Mouse (Mus musculus): ENCODE data around the gene Lrch3. TPM values are rescaled to one million over a fixed set of nuclear protein-coding genes. Genes with fewer than 3 reads are reported as not detected.
A peak's percentile ranks its signal among the peaks of the same experiment; 100 is the strongest.

Gene Lrch3
- polyA plus RNA-seq, 1 experiment: 21.0 TPM

DNA sequence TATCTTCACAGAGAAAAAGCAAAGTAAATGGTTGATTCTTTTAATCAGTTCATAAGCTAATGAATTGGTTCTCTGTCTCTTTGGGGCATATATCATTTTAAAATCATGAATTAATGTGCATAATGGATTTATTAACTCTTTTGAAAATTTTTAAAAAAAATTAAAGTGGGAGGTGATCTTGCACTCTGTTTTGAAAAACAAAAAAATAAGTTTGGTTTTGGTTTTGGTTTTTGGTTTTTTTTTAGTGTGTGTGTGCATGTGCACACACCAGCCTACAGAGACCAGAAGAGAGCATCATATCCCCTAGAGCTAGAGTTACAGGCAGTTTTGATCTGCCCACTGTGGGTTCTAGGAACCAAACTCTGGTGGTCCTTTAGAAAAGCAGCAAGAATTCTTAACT is 35.4 kb downstream of the Lrch3 start:
- no peak overlapping the region for H3K27ac ChIP-seq (ENCODE audit: insufficient read depth, low read depth, low read length)
- H3K4me1 ChIP-seq (ENCODE audit: control insufficient read depth, insufficient read depth, low read length): no peaks in the 10 kb centered on the region
- no peaks in the 10 kb centered on the region for H3K36me3 ChIP-seq (ENCODE audit: control insufficient read depth, insufficient read depth, low read length)
- H3K27me3 ChIP-seq (replicated peaks; ENCODE audit: control insufficient read depth, insufficient read depth, low read length): no peaks in the 10 kb centered on the region
- TF ChIP-seq POLR2A (IDR thresholded peaks at IDR 0.05; ENCODE audit: low read depth, low read length) (no peak), CTCF (conservative IDR thresholded peaks at IDR 0.05; ENCODE audit: insufficient read depth, insufficient read length, low read depth, low read length) (no peak)
- no peak for DNase-seq
- H3K4me3 ChIP-seq (ENCODE audit: insufficient read depth, low read depth, low read length): no peak overlapping the region

GRCm38 (mm10) chr16:32951074-32951473 is 37.2 kb downstream of the Lrch3 start:
- 89% methylated on average over 2 of the region's 2 CpGs for WGBS
- H3K4me1 ChIP-seq (ENCODE audit: control insufficient read depth, insufficient read depth, low read length): no peaks in the 10 kb centered on the region

DNA sequence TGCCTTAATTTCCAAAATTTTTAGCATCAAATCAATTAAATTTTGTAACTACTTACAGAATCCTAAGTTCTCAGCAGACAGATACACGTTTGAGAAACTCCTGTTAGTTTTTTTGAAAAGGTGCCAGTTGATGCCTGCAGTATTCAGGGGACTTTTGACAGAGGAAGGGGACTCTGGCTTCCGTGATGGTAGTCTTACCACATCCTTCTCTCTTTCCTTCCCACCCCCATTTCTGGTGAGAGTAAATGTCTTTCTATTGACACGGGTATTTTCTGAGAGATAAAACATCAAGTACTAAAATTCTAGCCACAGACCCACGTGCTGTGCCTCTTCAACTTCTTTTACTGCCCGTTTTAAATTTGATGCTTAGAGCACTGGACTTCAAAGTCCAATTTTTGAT is 39.9 kb downstream of the Lrch3 start:
- no peak for TF ChIP-seq POLR2A (IDR thresholded peaks at IDR 0.05; ENCODE audit: low read depth, low read length)
- TF ChIP-seq CTCF (conservative IDR thresholded peaks at IDR 0.05; ENCODE audit: insufficient read depth, insufficient read length, low read depth, low read length): no peak
- H3K4me1 ChIP-seq (ENCODE audit: control insufficient read depth, insufficient read depth, low read length): no peaks in the 10 kb centered on the region
- H3K27me3 ChIP-seq (replicated peaks; ENCODE audit: control insufficient read depth, insufficient read depth, low read length): no peaks in the 10 kb centered on the region
- H3K36me3 ChIP-seq (ENCODE audit: control insufficient read depth, insufficient read depth, low read length): no peaks in the 10 kb centered on the region
- no peak overlapping the region for H3K27ac ChIP-seq (ENCODE audit: insufficient read depth, low read depth, low read length)
- 56% methylated on average over 5 of the region's 5 CpGs for WGBS
- H3K4me3 ChIP-seq (ENCODE audit: insufficient read depth, low read depth, low read length): no peak overlapping the region
- no peak for DNase-seq

More at GRCm38 (mm10) chr16:32951074-32951473, 37.2 kb downstream of the Lrch3 start:
- TF ChIP-seq POLR2A (IDR thresholded peaks at IDR 0.05; ENCODE audit: low read depth, low read length) (no peak), CTCF (conservative IDR thresholded peaks at IDR 0.05; ENCODE audit: insufficient read depth, insufficient read length, low read depth, low read length) (peak; percentile 40)
- Histone ChIP-seq H3K4me3 (ENCODE audit: insufficient read depth, low read depth, low read length) (no peak overlapping the region), H3K36me3 (ENCODE audit: control insufficient read depth, insufficient read depth, low read length) (no peaks in the 10 kb centered on the region), H3K27ac (ENCODE audit: insufficient read depth, low read depth, low read length) (no peak overlapping the region), H3K27me3 (replicated peaks; ENCODE audit: control insufficient read depth, insufficient read depth, low read length) (no peaks in the 10 kb centered on the region)
- no peak for DNase-seq

- Histone ChIP-seq H3K4me3 (ENCODE audit: insufficient read depth, low read depth, low read length) (no peak overlapping the region), H3K4me1 (ENCODE audit: control insufficient read depth, insufficient read depth, low read length) (no peaks in the 10 kb centered on the region), H3K27ac (ENCODE audit: insufficient read depth, low read depth, low read length) (no peak overlapping the region; the same call in 1 of the 2 replicates), H3K36me3 (ENCODE audit: control insufficient read depth, insufficient read depth, low read length) (no peaks in the 10 kb centered on the region), H3K27me3 (replicated peaks; ENCODE audit: control insufficient read depth, insufficient read depth, low read length) (no peaks in the 10 kb centered on the region)
- no peak for DNase-seq
- WGBS: 73% methylated on average over 6 of the region's 6 CpGs
- TF ChIP-seq CTCF (conservative IDR thresholded peaks at IDR 0.05; ENCODE audit: insufficient read depth, insufficient read length, low read depth, low read length): no peak
- no peak for TF ChIP-seq POLR2A (IDR thresholded peaks at IDR 0.05; ENCODE audit: low read depth, low read length)
Observed at GRCm38 (mm10) chr16:32954304-32954703, 40.4 kb downstream of the Lrch3 start.

DNA sequence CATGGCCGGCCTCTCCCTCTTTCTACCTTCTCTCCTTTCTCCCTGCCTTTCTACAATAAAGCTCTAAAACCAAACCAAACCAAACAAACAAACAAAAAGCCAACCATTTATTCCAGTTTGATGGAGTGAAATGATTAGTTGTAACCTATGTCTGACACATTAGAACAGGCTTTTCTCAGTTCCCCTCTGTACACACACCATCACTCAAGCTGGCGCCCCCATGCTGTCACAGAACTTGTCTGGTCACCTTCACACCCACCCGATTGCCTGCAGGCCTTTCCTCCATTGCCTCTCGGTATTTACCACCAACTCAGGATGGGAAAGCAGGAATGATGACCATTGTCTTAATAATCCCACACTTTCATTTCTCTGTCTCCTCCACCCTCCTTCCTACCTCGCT is 43.0 kb downstream of the Lrch3 start:
- Histone ChIP-seq H3K4me1 (ENCODE audit: control insufficient read depth, insufficient read depth, low read length) (no peaks in the 10 kb centered on the region), H3K36me3 (ENCODE audit: control insufficient read depth, insufficient read depth, low read length) (peaks cover 2% of the 10 kb centered on the region), H3K27ac (ENCODE audit: insufficient read depth, low read depth, low read length) (no peak overlapping the region), H3K4me3 (ENCODE audit: insufficient read depth, low read depth, low read length) (no peak overlapping the region), H3K27me3 (replicated peaks; ENCODE audit: control insufficient read depth, insufficient read depth, low read length) (no peaks in the 10 kb centered on the region)
- 77% methylated on average over 5 of the region's 5 CpGs for WGBS
- TF ChIP-seq POLR2A (IDR thresholded peaks at IDR 0.05; ENCODE audit: low read depth, low read length) (no peak), CTCF (conservative IDR thresholded peaks at IDR 0.05; ENCODE audit: insufficient read depth, insufficient read length, low read depth, low read length) (no peak)
- DNase-seq: no peak

DNA sequence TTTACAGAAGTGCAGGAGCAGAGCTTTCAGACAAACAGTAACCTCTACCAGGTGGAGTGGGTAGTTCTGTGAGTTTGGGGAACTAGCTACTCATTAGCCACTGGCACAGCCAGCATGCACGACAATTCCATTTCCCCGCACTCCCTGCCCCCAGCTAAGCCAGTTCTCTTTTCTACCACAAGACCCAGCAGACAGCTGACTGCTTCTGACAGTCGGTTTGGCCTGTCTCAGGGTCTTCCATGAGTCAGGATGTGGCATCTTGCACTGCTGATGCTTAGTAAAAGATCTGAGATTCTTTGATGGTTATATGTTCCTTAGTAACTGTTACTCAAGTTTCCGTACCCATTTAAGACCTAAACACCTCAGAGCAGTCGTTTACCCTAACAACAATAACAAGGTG is 58.6 kb downstream of the Lrch3 start:
- Histone ChIP-seq H3K27me3 (replicated peaks; ENCODE audit: control insufficient read depth, insufficient read depth, low read length) (no peaks in the 10 kb centered on the region), H3K4me1 (ENCODE audit: control insufficient read depth, insufficient read depth, low read length) (no peaks in the 10 kb centered on the region), H3K4me3 (ENCODE audit: insufficient read depth, low read depth, low read length) (no peak overlapping the region), H3K36me3 (ENCODE audit: control insufficient read depth, insufficient read depth, low read length) (peaks cover 3% of the 10 kb centered on the region; the same call in 1 of the 2 replicates), H3K27ac (ENCODE audit: insufficient read depth, low read depth, low read length) (no peak overlapping the region)
- DNase-seq: peak; percentile 10
- 55% methylated on average over 5 of the region's 5 CpGs for whole genome bisulfite sequencing
- TF ChIP-seq POLR2A (IDR thresholded peaks at IDR 0.05; ENCODE audit: low read depth, low read length) (no peak), CTCF (conservative IDR thresholded peaks at IDR 0.05; ENCODE audit: insufficient read depth, insufficient read length, low read depth, low read length) (no peak)

DNA sequence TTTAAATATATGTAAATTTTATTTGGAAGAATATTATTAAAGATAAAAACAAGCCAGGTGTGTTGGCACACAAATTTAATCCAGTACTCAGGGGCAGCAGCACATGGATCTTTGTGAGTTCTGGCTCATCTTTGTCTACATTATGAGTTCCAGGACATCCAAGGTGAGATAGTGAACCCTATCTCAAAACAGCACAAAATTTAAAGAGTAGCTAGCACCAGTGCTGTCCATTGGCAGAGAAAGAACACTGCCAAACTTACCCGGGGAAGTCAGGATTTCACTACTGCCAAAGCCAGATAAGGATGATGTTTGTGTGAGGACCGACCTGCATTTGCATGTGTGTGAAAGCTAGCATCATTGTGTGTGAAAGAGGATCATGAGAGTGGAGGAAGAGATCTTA is 59.1 kb downstream of the Lrch3 start:
- Histone ChIP-seq H3K36me3 (ENCODE audit: control insufficient read depth, insufficient read depth, low read length) (peaks cover 3% of the 10 kb centered on the region; the same call in 1 of the 2 replicates), H3K4me3 (ENCODE audit: insufficient read depth, low read depth, low read length) (no peak overlapping the region), H3K27ac (ENCODE audit: insufficient read depth, low read depth, low read length) (no peak overlapping the region), H3K27me3 (replicated peaks; ENCODE audit: control insufficient read depth, insufficient read depth, low read length) (no peaks in the 10 kb centered on the region), H3K4me1 (ENCODE audit: control insufficient read depth, insufficient read depth, low read length) (no peaks in the 10 kb centered on the region)
- 84% methylated on average over 2 of the region's 2 CpGs for WGBS
- no peak for DNase-seq
- TF ChIP-seq CTCF (conservative IDR thresholded peaks at IDR 0.05; ENCODE audit: insufficient read depth, insufficient read length, low read depth, low read length) (no peak), POLR2A (IDR thresholded peaks at IDR 0.05; ENCODE audit: low read depth, low read length) (no peak)

All from kidney, adult 2 months (tissue).